Mouse (Mus musculus) myocyte (in vitro differentiated cells): ENCODE measurements around the gene Zdhhc16.

Experiments used
- E2F4 ChIP-seq: IDR thresholded peaks from one replicate; pipeline ENCODE4 v1.6.1; 2011; ENCODE audit warnings: mild to moderate bottlenecking, control low read depth, moderate library complexity; ENCODE audit not compliant: insufficient read depth
- POLR2AphosphoS2 ChIP-seq: IDR thresholded peaks from one replicate; pipeline ENCODE4 v1.6.1; 2011; ENCODE audit warnings: low read depth, control low read depth; ENCODE audit not compliant: insufficient read length

- TF ChIP-seq POLR2AphosphoS2 (no peak), E2F4 (no peak)
Observed at GRCm38 (mm10) chr19:41913774-41914591, 19.3 kb upstream of the Zdhhc16 start.
